8 mouse cellular contexts compared by ENCODE assay signal in genomic region chr11:99385813-99386721, GRCm38 (mm10). TPM values are rescaled to one million over a fixed set of nuclear protein-coding genes. Genes with fewer than 3 reads are reported as not detected.
DNase-seq lines count a peak whose midpoint lies in the region; ATAC-seq and TF ChIP-seq lines count a peak whose summit lies in the region.

No protein-coding gene starts in this region.

- ATAC-seq in forebrain, postnatal 0 days, result peak; percentile 93
- peak; percentile 91 for ATAC-seq in lung, embryonic 14.5 days (ENCODE audit: insufficient read depth)
- peak; percentile 76 for ATAC-seq in neutrophil, adult 5-6 weeks (ENCODE audit: extremely low read depth, insufficient number of reproducible peaks, low FRiP score, poor library complexity, severe bottlenecking)

- H3K27me3 ChIP-seq in ES-Bruce4 (ENCODE audit: control insufficient read depth, insufficient read depth, low read length, poor library complexity, severe bottlenecking), result no peaks in the 10 kb centered on the region
- no peaks in the 10 kb centered on the region for H3K27me3 ChIP-seq in forebrain, postnatal 0 days (ENCODE audit: insufficient read depth, low read length)
- H3K27me3 ChIP-seq in lung, embryonic 14.5 days (ENCODE audit: insufficient read depth, low read length), result no peaks in the 10 kb centered on the region

- WGBS in forebrain, postnatal 0 days, result under 1% methylated on average over 71 of the region's 71 CpGs
- WGBS in lung, embryonic 14.5 days, result 1% methylated on average over 71 of the region's 71 CpGs

- H3K4me1 ChIP-seq in ES-Bruce4 (ENCODE audit: control insufficient read depth, insufficient read depth, low read length), result no peaks in the 10 kb centered on the region
- no peaks in the 10 kb centered on the region for H3K4me1 ChIP-seq in forebrain, postnatal 0 days (ENCODE audit: insufficient read depth)
- H3K4me1 ChIP-seq in lung, embryonic 14.5 days (ENCODE audit: insufficient read depth), result no peaks in the 10 kb centered on the region

- TF ChIP-seq CTCF in ES-Bruce4 (IDR thresholded peaks at IDR 0.05; ENCODE audit: low read depth, low read length), result no peak
- TF ChIP-seq CTCF in forebrain, postnatal 0 days (IDR thresholded peaks at IDR 0.05; ENCODE audit: low read depth), result no peak
- TF ChIP-seq CTCF in lung, embryonic 14.5 days (IDR thresholded peaks at IDR 0.05; ENCODE audit: low read depth), result no peak

- peak; percentile 92 for DNase-seq in cerebellum, adult 11-12 months
- DNase-seq in forebrain, postnatal 0 days, result peak; percentile 89
- DNase-seq in heart, postnatal 4 days, result peak; percentile 93
- peak; percentile 80 to 88 for DNase-seq in layer of hippocampus, adult 8-10 months (ENCODE audit: low spot score in 2 of 2)
- peak; percentile 94 for DNase-seq in lung, embryonic 14.5 days
- DNase-seq in testis, postnatal 14 days (ENCODE audit: low spot score), result peak; percentile 90

- peak overlapping the region; percentile 95 for H3K9ac ChIP-seq in ES-Bruce4 (ENCODE audit: low read depth, poor library complexity, severe bottlenecking)
- peak overlapping the region; percentile 71 for H3K9ac ChIP-seq in forebrain, postnatal 0 days
- H3K9ac ChIP-seq in lung, embryonic 14.5 days, result peak overlapping the region; percentile 62

- no peak for TF ChIP-seq EP300 in ES-Bruce4 (IDR thresholded peaks at IDR 0.05; ENCODE audit: insufficient read depth, low read depth, low read length)

- TF ChIP-seq POLR2A in ES-Bruce4 (IDR thresholded peaks at IDR 0.05; ENCODE audit: insufficient read depth, low read length), result no peak

- no peaks in the 10 kb centered on the region for H3K36me3 ChIP-seq in ES-Bruce4 (ENCODE audit: control insufficient read depth, insufficient read depth, low read length, poor library complexity, severe bottlenecking)
- H3K36me3 ChIP-seq in forebrain, postnatal 0 days (ENCODE audit: insufficient read depth), result no peaks in the 10 kb centered on the region
- H3K36me3 ChIP-seq in lung, embryonic 14.5 days (ENCODE audit: insufficient read depth), result no peaks in the 10 kb centered on the region; the same call in 1 of the 2 replicates

- H3K4me2 ChIP-seq in forebrain, postnatal 0 days (ENCODE audit: low read depth), result peak overlapping the region; percentile 63
- peak overlapping the region; percentile 78 for H3K4me2 ChIP-seq in lung, embryonic 14.5 days

- no peaks in the 10 kb centered on the region for H3K9me3 ChIP-seq in ES-Bruce4 (replicated peaks; ENCODE audit: control insufficient read depth, insufficient read depth, low read length, poor library complexity, severe bottlenecking)
- no peaks in the 10 kb centered on the region for H3K9me3 ChIP-seq in forebrain, postnatal 0 days (ENCODE audit: low read length)
- no peaks in the 10 kb centered on the region for H3K9me3 ChIP-seq in lung, embryonic 14.5 days (ENCODE audit: low read depth, low read length)

- H3K4me3 ChIP-seq in ES-Bruce4 (ENCODE audit: low read depth, low read length), result peak overlapping the region; percentile 98
- H3K4me3 ChIP-seq in forebrain, postnatal 0 days (ENCODE audit: low read depth, low read length), result peak overlapping the region; percentile 59
- H3K4me3 ChIP-seq in lung, embryonic 14.5 days (ENCODE audit: low read depth, low read length), result peak overlapping the region; percentile 59

- peak overlapping the region; percentile 99 for H3K27ac ChIP-seq in ES-Bruce4 (ENCODE audit: insufficient read depth, low read length)
- H3K27ac ChIP-seq in forebrain, postnatal 0 days (ENCODE audit: low read depth, low read length), result peak overlapping the region; percentile 96
- H3K27ac ChIP-seq in lung, embryonic 14.5 days (ENCODE audit: low read depth), result peak overlapping the region; percentile 99

RNA-seq across cellular contexts. Expression of gene Krt10, which starts 3.1 kb away (rescaled TPM):
- 4.1 and 7.1 TPM in 2 replicates for polyA plus RNA-seq in ES-Bruce4 (2011; ENCODE audit: insufficient read depth, insufficient read length, low read depth, missing spikeins)
- total RNA-seq in forebrain, postnatal 0 days (2014; rRNA removed), result 4.0 and 7.1 TPM in 2 replicates
- polyA plus RNA-seq in forebrain, postnatal 0 days (2015; fragmentation: Nextera tagmentation; extraction: Ambion mirVana), result 36.3 and 43.3 TPM in 2 replicates
- 1 to 10 TPM; 8.6 to 9.5 TPM for total RNA-seq in heart, postnatal 4 days (2021)
- total RNA-seq in layer of hippocampus, adult 8-10 months (2022), result 10 to 100 TPM; 10.4 to 12.6 (median 11.0) TPM
- 24.5 and 24.6 TPM in 2 replicates for polyA plus RNA-seq in lung, embryonic 14.5 days (2014; fragmentation: Nextera tagmentation; extraction: Ambion mirVana)
- 0.93 TPM in 1 of 2 replicates, not detected in the other for total RNA-seq in neutrophil, adult 5-6 weeks (2017)

RNA-seq across cellular contexts. Expression of gene Krt28, which starts 11.4 kb away (rescaled TPM):
- not detected in 2 replicates for polyA plus RNA-seq in ES-Bruce4 (2011; ENCODE audit: insufficient read depth, insufficient read length, low read depth, missing spikeins)
- total RNA-seq in forebrain, postnatal 0 days (2014; rRNA removed), result 0.15 and 0.19 TPM in 2 replicates
- polyA plus RNA-seq in forebrain, postnatal 0 days (2015; fragmentation: Nextera tagmentation; extraction: Ambion mirVana), result 0.24 and 0.48 TPM in 2 replicates
- total RNA-seq in heart, postnatal 4 days (2021), result not detected
- total RNA-seq in layer of hippocampus, adult 8-10 months (2022), result under 1 TPM in 2 of 4 experiments, not detected in 2; 0.38 to 0.52 TPM
- 0.29 TPM in 1 of 2 replicates, not detected in the other for polyA plus RNA-seq in lung, embryonic 14.5 days (2014; fragmentation: Nextera tagmentation; extraction: Ambion mirVana)
- total RNA-seq in neutrophil, adult 5-6 weeks (2017), result not detected in 2 replicates

RNA-seq across cellular contexts. Expression of gene Krt27, which starts 35.2 kb away (rescaled TPM):
- polyA plus RNA-seq in ES-Bruce4 (2011; ENCODE audit: insufficient read depth, insufficient read length, low read depth, missing spikeins), result not detected in 2 replicates
- total RNA-seq in forebrain, postnatal 0 days (2014; rRNA removed), result 0.23 TPM in 1 of 2 replicates, not detected in the other
- 0.10 TPM in 1 of 2 replicates, not detected in the other for polyA plus RNA-seq in forebrain, postnatal 0 days (2015; fragmentation: Nextera tagmentation; extraction: Ambion mirVana)
- total RNA-seq in heart, postnatal 4 days (2021), result not detected
- not detected for total RNA-seq in layer of hippocampus, adult 8-10 months (2022)
- polyA plus RNA-seq in lung, embryonic 14.5 days (2014; fragmentation: Nextera tagmentation; extraction: Ambion mirVana), result not detected in 2 replicates
- not detected in 2 replicates for total RNA-seq in neutrophil, adult 5-6 weeks (2017)

RNA-seq across cellular contexts. Expression of gene Krt12, which starts 36.0 kb away (rescaled TPM):
- polyA plus RNA-seq in ES-Bruce4 (2011; ENCODE audit: insufficient read depth, insufficient read length, low read depth, missing spikeins), result not detected in 2 replicates
- total RNA-seq in forebrain, postnatal 0 days (2014; rRNA removed), result 0.14 and 1.6 TPM in 2 replicates
- polyA plus RNA-seq in forebrain, postnatal 0 days (2015; fragmentation: Nextera tagmentation; extraction: Ambion mirVana), result 1.3 and 2.0 TPM in 2 replicates
- not detected for total RNA-seq in heart, postnatal 4 days (2021)
- total RNA-seq in layer of hippocampus, adult 8-10 months (2022), result 1 to 10 TPM in 3 of 4 experiments, under 1 TPM in 1; 0.85 to 1.7 (median 1.5) TPM
- polyA plus RNA-seq in lung, embryonic 14.5 days (2014; fragmentation: Nextera tagmentation; extraction: Ambion mirVana), result not detected in 2 replicates
- total RNA-seq in neutrophil, adult 5-6 weeks (2017), result 0.58 TPM in 1 of 2 replicates, not detected in the other

RNA-seq across cellular contexts. Expression of gene Krt26, which starts 48.3 kb away (rescaled TPM):
- not detected in 2 replicates for polyA plus RNA-seq in ES-Bruce4 (2011; ENCODE audit: insufficient read depth, insufficient read length, low read depth, missing spikeins)
- 0.14 TPM in 1 of 2 replicates, not detected in the other for total RNA-seq in forebrain, postnatal 0 days (2014; rRNA removed)
- 0.12 and 0.15 TPM in 2 replicates for polyA plus RNA-seq in forebrain, postnatal 0 days (2015; fragmentation: Nextera tagmentation; extraction: Ambion mirVana)
- not detected for total RNA-seq in heart, postnatal 4 days (2021)
- not detected for total RNA-seq in layer of hippocampus, adult 8-10 months (2022)
- not detected in 2 replicates for polyA plus RNA-seq in lung, embryonic 14.5 days (2014; fragmentation: Nextera tagmentation; extraction: Ambion mirVana)
- total RNA-seq in neutrophil, adult 5-6 weeks (2017), result not detected in 2 replicates

Comparison
In these comparisons a context has a peak if more than half of its experiments do, and no peak if none do; other contexts are left out.
1. Peak in every context shown above with its lines: DNase-seq, ATAC-seq, H3K4me3 ChIP-seq and H3K27ac ChIP-seq.